Mouse (Mus musculus): Measurements from ENCODE around the gene Serpinf1. TPM values are rescaled to one million over a fixed set of nuclear protein-coding genes. Genes with fewer than 3 reads are reported as not detected.

Serpinf1 gene
- polyA plus RNA-seq, 1 experiment from 2014 or later, result 62.5 TPM

DNA sequence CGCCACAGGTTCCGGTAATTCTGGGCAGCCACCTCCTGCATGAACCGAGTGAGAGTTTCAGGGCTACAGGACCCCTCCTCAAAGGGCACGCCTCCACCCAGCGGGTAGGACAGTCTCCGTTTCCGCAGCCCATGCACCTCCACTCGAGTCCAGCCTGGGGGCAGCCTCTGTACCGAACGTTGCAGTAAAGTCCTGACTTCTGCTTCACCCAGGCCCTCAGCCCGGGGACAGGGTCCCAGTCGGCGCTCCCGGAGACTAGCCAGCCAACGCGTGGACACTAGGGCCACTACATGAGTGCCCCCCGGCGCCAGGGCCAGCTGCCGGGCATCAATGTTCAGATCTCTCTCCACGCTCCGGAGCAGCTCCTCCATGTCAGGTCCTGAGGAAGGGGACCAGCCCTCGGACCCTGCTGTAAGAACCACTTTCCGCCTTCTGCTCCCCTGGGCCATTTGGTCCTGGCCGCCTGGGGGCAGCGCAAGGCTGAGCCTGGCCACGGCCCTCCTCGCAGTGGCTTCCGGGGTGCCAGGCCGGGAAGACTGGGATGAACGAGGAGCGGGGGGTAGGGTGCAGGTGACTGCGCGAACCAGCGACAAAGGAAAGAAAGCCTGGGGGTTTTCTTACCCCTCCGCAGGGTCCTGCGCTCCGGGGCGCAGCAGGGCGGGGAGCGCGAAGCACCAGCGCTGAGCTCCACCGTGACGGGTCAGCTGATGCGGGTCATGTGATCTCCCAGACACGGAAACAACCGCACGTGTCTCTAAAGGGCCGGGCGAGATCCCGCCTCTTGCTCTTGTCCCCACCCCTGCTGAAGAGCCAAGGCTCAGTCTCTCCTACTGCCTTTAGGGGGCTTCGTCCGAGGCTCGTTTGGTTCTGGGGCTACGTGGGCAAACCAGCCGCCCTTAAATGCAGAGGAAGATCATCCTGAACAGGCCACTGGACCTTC, 31.8 kb upstream of the Serpinf1 start, which contains the start of gene Wdr81:
Gene Wdr81 (minus strand): TSS at position 727 of the 940 bp plus-strand sequence.
- peaks cover 19% of the 10 kb centered on the region for H3K4me1 ChIP-seq
- H3K9ac ChIP-seq, result peak within 1 kb of the TSS; percentile 63
- peak; percentile 92 for ATAC-seq (ENCODE audit: insufficient read depth, low FRiP score, low read depth)
- peaks cover 1% of the 10 kb centered on the region; the same call in 1 of the 2 replicates for H3K36me3 ChIP-seq
- H3K4me2 ChIP-seq, result peak within 1 kb of the TSS; percentile 98
- H3K4me3 ChIP-seq (replicated peaks), result peak within 1 kb of the TSS; percentile 62
- no peaks in the 10 kb centered on the region for H3K27me3 ChIP-seq (replicated peaks)
- H3K27ac ChIP-seq, result peak within 1 kb of the TSS; percentile 61
- WGBS, result 1% methylated on average over 56 of the region's 56 CpGs
- no peaks in the 10 kb centered on the region for H3K9me3 ChIP-seq

DNA sequence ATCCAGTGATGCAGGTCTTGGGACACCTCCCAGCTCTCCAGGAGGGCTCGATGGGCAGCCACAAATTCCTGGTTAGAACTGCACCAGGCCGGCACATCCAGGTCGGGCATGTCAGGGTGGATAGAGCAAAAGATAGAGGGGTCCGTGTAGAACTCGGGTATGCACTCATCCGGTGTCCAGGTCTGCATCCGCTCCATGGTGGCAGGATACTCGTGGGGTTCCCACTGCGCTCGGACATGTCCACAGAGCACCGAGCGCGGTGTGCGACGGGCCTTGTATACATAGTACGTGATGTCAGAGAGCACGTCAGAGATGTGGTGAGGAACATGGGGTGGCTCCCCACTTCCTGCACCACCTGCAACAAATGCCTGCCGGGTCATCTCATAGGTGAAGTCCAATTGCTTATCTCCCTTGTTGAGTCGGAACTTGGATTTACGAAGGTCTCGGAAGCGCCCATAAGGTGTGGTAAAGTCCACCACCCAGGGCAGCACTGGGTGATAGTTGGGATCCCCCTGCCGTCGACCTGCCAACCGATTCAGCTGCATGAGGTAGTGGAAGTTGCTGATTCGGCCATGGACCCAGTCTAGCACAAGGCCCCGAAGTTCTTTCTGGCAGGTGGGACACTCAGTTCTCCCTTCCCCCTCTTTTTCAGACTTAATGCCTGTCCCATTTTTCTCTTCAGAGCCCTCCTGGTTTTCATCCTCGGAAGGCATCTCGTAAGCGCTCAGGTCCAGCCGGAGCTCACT, 30.5 kb upstream of the Serpinf1 start:
- H3K27ac ChIP-seq, result no peak overlapping the region
- H3K4me1 ChIP-seq, result peaks cover 17% of the 10 kb centered on the region
- H3K27me3 ChIP-seq (replicated peaks), result no peaks in the 10 kb centered on the region
- peaks cover 10% of the 10 kb centered on the region for H3K36me3 ChIP-seq
- no peak overlapping the region for H3K9ac ChIP-seq
- H3K9me3 ChIP-seq, result no peaks in the 10 kb centered on the region
- 89% methylated on average over 31 of the region's 31 CpGs for WGBS
- no peak overlapping the region for H3K4me3 ChIP-seq (replicated peaks)
- no peak for ATAC-seq (ENCODE audit: insufficient read depth, low FRiP score, low read depth)
- H3K4me2 ChIP-seq, result peak overlapping the region; percentile 98; the same call in 1 of the 2 replicates

DNA sequence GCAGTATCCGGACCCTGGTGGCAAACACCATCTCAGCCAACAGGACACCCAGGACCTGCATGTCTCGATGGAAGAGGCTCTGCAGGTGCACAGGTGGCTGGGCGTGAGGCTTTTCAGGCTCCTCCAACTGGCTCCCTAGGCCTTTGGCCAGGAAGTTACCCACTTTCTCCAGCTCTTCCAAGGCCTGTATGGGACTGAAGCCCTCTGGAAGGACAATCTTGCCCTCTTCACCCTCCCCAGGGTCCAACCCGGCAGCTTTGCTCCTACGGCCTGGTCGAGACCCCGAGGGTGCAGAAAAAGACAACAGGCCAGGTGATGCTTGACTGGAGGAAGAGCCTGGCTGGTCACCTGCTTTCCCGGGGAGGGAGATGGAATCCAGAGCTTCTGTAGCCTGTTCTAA, 29.6 kb upstream of the Serpinf1 start:
- Histone ChIP-seq H3K4me3 (replicated peaks) (no peak overlapping the region), H3K9ac (no peak overlapping the region), H3K36me3 (peaks cover 10% of the 10 kb centered on the region), H3K27ac (no peak overlapping the region), H3K4me2 (no peak overlapping the region), H3K9me3 (no peaks in the 10 kb centered on the region), H3K4me1 (peaks cover 16% of the 10 kb centered on the region), H3K27me3 (replicated peaks) (no peaks in the 10 kb centered on the region)
- WGBS, result 91% methylated on average over 8 of the region's 8 CpGs
- ATAC-seq (ENCODE audit: insufficient read depth, low FRiP score, low read depth), result no peak

DNA sequence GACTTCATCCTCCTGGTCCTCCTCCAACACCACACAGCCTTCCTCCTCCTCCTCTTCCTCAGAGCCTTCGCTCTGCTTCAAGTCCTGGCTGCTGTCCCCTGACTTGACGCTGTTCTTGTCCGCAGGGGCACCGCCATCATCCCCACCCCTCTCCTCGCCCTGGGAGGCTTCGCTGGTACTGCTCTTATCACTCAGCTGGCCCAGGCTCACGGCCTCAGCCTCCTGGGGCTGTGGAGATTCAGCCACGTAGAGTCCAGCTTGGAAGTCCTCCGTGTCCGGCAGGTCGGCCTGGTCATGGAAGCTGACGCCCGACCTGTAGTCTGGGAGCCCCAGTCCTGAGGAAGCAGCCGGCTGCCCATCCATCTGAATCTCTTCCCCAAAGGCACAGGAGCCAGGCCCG, 28.4 kb upstream of the Serpinf1 start:
- Histone ChIP-seq H3K9me3 (no peaks in the 10 kb centered on the region), H3K9ac (no peak overlapping the region), H3K4me3 (replicated peaks) (no peak overlapping the region), H3K27ac (no peak overlapping the region), H3K27me3 (replicated peaks) (no peaks in the 10 kb centered on the region), H3K4me2 (no peak overlapping the region), H3K36me3 (peaks cover 10% of the 10 kb centered on the region), H3K4me1 (peaks cover 16% of the 10 kb centered on the region)
- 84% methylated on average over 15 of the region's 15 CpGs for WGBS
- no peak for ATAC-seq (ENCODE audit: insufficient read depth, low FRiP score, low read depth)

DNA sequence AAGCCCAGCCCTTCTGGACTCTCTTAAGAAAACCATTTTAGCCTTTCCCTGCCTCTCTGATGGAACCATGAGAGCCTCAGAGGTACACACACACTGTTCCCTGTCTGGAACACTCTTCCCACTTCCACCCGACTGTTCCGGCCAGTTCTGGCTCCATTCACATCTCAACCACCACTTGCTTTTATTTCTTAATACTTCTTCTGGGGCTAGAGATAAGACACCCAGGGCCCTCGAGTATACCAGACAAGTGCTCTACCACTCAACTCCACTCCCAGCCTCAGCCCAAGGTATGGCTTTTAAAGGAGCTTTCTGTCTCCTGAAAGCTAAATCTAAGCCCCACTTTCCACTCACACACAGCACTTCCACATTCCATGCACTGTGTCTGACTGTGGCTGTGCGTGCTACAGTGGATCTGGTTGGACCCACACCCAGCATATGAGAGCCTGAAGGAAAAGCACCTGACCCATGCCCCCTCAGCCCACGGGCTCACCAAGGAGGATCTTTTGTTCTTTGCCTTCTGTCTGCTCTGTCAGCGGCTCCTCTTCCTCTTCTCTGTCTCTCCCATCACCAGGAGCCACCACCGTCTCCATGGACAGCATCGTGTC, 27.9 kb upstream of the Serpinf1 start:
- Histone ChIP-seq H3K27me3 (replicated peaks) (no peaks in the 10 kb centered on the region), H3K9me3 (no peaks in the 10 kb centered on the region), H3K36me3 (peaks cover 10% of the 10 kb centered on the region), H3K9ac (no peak overlapping the region), H3K4me1 (peaks cover 16% of the 10 kb centered on the region), H3K4me2 (no peak overlapping the region), H3K27ac (no peak overlapping the region), H3K4me3 (replicated peaks) (no peak overlapping the region)
- WGBS, result 82% methylated on average over 8 of the region's 8 CpGs
- ATAC-seq (ENCODE audit: insufficient read depth, low FRiP score, low read depth), result peak; percentile 16; the same call in 1 of the 2 replicates

DNA sequence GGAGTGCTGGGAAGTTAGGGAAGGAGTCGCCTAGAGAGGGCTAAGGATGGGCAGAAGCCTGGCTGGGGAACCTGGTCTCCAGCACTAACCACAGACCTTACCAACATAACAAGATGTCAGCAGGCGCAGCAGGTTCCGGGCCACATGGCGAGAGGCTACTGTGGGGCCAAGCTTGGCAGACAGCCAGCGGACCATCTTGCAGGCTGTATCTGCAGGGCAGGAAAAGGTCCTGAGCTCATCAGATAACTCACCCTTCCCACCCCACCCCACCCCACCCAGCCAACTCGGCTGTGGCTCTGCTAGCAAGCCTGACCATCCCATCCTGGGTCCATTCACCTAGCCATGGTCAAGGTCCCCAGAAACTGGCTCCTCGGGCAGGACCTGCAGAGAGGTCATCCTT, 27.2 kb upstream of the Serpinf1 start:
- H3K4me1 ChIP-seq, result peaks cover 9% of the 10 kb centered on the region
- no peak overlapping the region for H3K4me3 ChIP-seq (replicated peaks)
- no peaks in the 10 kb centered on the region for H3K9me3 ChIP-seq
- ATAC-seq (ENCODE audit: insufficient read depth, low FRiP score, low read depth), result peak; percentile 16; the same call in 1 of the 2 replicates
- H3K36me3 ChIP-seq, result peaks cover 11% of the 10 kb centered on the region
- H3K27ac ChIP-seq, result no peak overlapping the region
- H3K9ac ChIP-seq, result no peak overlapping the region
- H3K27me3 ChIP-seq (replicated peaks), result no peaks in the 10 kb centered on the region
- H3K4me2 ChIP-seq, result no peak overlapping the region
- 72% methylated on average over 7 of the region's 7 CpGs for WGBS

DNA sequence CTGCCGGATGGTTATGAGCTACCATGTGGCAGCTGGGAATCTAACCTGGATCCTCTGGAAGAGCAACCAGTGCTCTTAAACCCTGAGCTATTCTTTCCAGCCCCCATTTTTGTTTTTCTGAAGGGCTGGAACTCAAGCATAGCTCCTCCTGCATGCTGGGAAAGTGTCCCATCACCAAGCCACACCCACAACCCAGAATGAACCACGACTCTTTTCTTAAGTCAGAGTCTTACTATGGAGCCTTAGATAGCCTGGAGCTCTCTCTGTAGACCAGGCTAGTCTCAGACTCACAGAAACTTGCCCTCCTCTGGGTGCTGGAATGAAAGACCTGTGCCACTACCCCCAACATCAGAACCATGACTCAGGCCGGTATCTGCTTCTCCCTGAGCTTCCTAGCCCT, 26.1 kb upstream of the Serpinf1 start:
- H3K27ac ChIP-seq, result no peak overlapping the region
- H3K4me3 ChIP-seq (replicated peaks), result no peak overlapping the region
- H3K9ac ChIP-seq, result no peak overlapping the region
- H3K36me3 ChIP-seq, result peaks cover 14% of the 10 kb centered on the region
- peaks cover 2% of the 10 kb centered on the region for H3K4me1 ChIP-seq
- H3K27me3 ChIP-seq (replicated peaks), result no peaks in the 10 kb centered on the region
- 72% methylated on average over 3 of the region's 3 CpGs for WGBS
- no peaks in the 10 kb centered on the region for H3K9me3 ChIP-seq
- ATAC-seq (ENCODE audit: insufficient read depth, low FRiP score, low read depth), result no peak
- H3K4me2 ChIP-seq, result no peak overlapping the region

DNA sequence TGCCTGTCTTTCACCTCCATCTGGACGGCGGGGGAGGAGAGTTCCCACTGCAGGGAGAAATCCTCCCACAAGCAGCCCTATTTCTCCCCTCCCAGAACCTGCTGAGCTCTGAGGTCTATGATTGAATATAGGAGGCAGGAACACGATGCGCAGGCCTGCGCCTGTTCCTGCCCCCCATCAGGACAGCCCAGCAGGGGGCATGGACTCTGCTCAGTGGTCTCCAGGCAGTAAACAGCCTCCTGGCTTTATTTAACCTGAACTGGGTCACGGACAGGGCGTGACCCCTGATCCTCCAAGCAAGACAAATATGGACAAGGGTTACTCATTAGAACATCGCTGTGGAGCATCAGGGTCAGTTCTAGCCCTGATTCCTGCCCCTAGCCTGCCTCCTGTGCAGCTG, 21.2 kb upstream of the Serpinf1 start:
- H3K4me1 ChIP-seq, result no peaks in the 10 kb centered on the region
- H3K27me3 ChIP-seq (replicated peaks), result no peaks in the 10 kb centered on the region
- no peak overlapping the region for H3K9ac ChIP-seq
- no peak overlapping the region for H3K4me3 ChIP-seq (replicated peaks)
- H3K4me2 ChIP-seq, result no peak overlapping the region
- 54% methylated on average over 8 of the region's 8 CpGs for WGBS
- no peaks in the 10 kb centered on the region for H3K9me3 ChIP-seq
- H3K27ac ChIP-seq, result no peak overlapping the region
- peaks cover 11% of the 10 kb centered on the region for H3K36me3 ChIP-seq
- ATAC-seq (ENCODE audit: insufficient read depth, low FRiP score, low read depth), result peak; percentile 53; the same call in 1 of the 2 replicates

DNA sequence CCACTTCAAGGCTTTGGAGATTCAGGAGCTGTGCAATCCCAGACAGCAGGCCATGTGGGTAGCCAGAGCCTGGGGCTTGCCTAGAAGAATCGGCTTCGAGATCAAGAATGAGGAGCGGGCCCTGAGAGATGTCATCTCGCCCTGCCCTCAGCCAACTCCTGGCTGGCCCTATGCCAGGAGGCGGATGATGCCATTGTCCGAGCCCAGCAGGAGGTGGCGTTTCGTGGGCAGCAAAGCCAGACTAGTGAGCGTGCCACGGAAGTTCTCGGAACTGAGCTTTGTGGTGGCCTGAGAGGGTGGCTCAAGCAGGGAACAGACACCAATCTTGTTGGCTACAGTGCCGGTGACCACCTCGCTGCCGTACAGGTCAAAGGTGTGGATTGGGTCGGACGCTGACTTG, 19.1 kb upstream of the Serpinf1 start:
- H3K9ac ChIP-seq, result no peak overlapping the region
- no peaks in the 10 kb centered on the region for H3K4me1 ChIP-seq
- H3K4me2 ChIP-seq, result no peak overlapping the region
- no peak overlapping the region for H3K4me3 ChIP-seq (replicated peaks)
- 93% methylated on average over 16 of the region's 16 CpGs for WGBS
- H3K36me3 ChIP-seq, result peaks cover 7% of the 10 kb centered on the region
- no peaks in the 10 kb centered on the region for H3K27me3 ChIP-seq (replicated peaks)
- H3K27ac ChIP-seq, result no peak overlapping the region
- H3K9me3 ChIP-seq, result no peaks in the 10 kb centered on the region
- ATAC-seq (ENCODE audit: insufficient read depth, low FRiP score, low read depth), result no peak

DNA sequence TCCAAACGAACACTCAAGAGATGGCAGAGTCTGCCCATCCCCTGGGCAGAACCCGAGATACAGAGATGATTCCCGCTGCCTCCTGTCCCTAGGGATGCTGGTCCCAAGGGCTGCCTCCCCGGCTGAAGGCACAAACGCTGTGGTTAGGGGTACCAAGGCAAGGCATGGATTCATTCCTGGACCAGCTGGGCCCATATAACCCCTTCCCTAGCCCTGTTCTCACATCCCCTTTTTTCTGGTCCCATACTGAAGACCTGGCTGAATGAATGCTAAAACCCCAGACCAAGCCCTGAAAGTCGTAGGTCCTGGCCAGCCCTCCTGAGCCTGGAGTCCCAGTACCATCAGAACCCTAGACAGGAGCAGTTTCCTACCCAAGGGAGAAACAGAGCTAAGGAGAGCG, 18.5 kb upstream of the Serpinf1 start:
- Histone ChIP-seq H3K27ac (no peak overlapping the region), H3K9ac (no peak overlapping the region), H3K4me1 (no peaks in the 10 kb centered on the region), H3K36me3 (peaks cover 7% of the 10 kb centered on the region), H3K9me3 (no peaks in the 10 kb centered on the region), H3K27me3 (replicated peaks) (no peaks in the 10 kb centered on the region), H3K4me2 (no peak overlapping the region), H3K4me3 (replicated peaks) (no peak overlapping the region)
- no peak for ATAC-seq (ENCODE audit: insufficient read depth, low FRiP score, low read depth)
- WGBS, result 83% methylated on average over 7 of the region's 7 CpGs

DNA sequence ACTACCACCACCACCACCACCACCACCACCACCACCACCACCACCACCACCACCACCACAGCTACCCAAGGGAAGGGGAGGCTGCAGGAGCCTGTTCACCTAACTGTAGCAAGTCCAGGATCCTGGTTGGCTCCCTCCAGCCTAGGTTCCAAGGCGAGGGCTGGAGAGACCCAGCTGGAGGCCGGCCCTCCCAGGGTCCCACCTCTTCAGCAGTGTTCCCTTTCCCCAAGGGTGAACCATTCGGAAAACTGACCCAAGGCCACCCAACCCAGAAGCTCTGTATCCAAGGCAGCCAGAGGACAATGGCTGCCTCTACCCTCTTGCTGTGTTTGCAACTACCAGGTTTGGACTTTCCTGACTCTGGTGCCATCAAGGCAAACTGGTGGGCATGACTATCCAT, 17.4 kb upstream of the Serpinf1 start:
- Histone ChIP-seq H3K4me2 (no peak overlapping the region), H3K27ac (no peak overlapping the region), H3K36me3 (peaks cover 7% of the 10 kb centered on the region; the same call in 1 of the 2 replicates), H3K4me3 (replicated peaks) (no peak overlapping the region), H3K9ac (no peak overlapping the region), H3K4me1 (no peaks in the 10 kb centered on the region), H3K27me3 (replicated peaks) (no peaks in the 10 kb centered on the region), H3K9me3 (no peaks in the 10 kb centered on the region)
- ATAC-seq (ENCODE audit: insufficient read depth, low FRiP score, low read depth), result no peak
- 95% methylated on average over 3 of the region's 3 CpGs for WGBS
